Mouse (Mus musculus) layer of hippocampus, adult 11-12 months (tissue): ENCODE data around the gene Chst3.
"Not testable (repeated sequence)": the region's sequence is repeated elsewhere in the genome, so short reads cannot be mapped to it uniquely, and the experiment has no call there.

Source experiments
- DNase-seq: peaks from one replicate; pipeline ENCODE4 v3.0.0; 2022; ENCODE audit warnings: low spot score

Chst3 gene

DNA sequence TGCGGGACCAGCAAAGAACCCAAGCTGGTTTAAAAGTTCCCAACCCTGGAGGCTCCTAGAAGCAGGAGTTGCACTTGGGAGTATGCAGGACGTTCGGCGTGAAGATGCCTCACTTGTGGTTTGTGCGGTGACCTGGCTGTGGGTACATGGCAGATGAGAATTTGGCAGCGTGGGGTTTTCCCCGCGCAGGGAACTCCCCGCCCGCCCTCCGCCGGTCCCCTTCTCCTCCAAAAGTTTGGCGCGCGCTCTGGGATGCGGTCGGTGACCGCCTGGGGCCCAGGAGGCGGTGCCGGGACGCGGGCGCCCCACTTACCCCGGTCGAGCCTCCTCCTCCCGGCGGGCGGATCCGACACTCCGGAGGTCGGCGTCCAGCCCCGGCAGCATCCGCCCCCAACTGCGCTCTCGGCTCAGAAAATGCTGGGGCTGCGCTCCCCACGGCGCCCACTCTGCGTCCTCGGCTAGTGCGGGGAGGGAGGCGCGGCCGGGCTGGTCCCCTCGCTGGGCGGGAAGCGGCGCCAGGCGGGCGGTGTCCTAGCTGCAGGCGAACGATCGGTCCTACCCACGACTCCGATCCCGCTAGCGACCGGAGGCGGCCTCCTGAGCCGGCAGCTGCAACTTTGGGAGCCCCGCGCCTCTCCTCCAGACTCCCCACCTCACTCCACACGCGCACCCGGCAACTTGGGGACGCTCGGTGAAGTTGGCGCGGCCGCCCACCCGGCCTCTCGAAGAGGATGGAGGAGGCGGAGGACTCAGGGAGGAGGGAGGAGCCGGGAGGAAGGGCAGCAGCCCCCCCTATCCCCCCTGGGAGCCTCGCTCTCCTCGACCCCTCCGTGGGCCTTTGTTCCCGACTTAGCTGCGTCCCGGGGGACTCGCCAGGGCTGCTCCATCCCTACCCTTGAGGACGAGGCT lies at the start of gene Chst3:
Chst3 (minus strand) TSS at position 670 of the 909 bp plus-strand sequence.
- DNase-seq = no peak

DNA sequence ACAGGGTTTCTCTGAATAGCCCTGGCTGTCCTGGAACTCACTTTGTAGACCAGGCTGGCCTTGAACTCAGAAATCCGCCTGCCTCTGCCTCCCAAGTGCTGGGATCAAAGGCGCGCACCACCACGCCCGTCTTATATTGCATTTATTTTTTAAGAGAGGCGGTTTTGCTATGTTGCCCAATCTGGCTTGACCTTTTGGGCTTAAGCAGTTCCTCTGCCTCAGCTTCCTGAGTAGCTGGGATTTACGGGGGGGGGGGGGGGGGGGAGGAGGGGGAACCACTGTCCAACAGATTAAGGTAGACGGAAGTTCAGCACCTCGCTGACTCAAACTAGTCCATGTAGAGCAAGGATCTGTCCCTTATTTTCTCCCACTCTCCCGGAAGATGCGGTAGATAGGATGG lies 49.7 kb upstream of the Chst3 start:
- no peak for DNase-seq

GRCm38 (mm10) chr10:60266842-60267401 lies 47.9 kb upstream of the Chst3 start:
- DNase-seq = no peak

DNA sequence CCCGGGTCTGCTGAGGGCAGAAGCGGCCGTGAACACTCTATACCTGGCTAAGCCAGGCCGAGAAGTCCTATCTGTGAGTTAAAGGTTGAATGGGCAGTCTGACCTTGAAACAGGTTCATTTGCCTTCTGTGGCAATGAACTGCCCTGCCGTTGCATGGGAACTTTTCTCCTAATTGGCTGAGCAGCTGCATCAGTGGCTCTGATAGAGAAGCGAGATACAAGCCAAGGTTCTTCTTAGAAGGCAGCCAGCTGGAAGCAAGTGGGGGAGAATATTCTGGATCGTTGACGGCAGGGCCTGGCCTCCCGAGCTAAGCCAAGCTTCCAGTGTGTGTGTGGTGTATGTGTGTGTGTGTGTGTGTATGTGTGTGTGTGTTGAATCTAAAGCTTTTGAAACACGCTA lies 46.2 kb upstream of the Chst3 start:
- no peak for DNase-seq

GRCm38 (mm10) chr10:60263351-60263750 lies 44.3 kb upstream of the Chst3 start:
- no peak for DNase-seq

- peak; percentile 90 for DNase-seq
Observed at GRCm38 (mm10) chr10:60262386-60262785, 43.3 kb upstream of the Chst3 start.

GRCm38 (mm10) chr10:60261530-60261929 lies 42.5 kb upstream of the Chst3 start:
- DNase-seq = no peak

GRCm38 (mm10) chr10:60260557-60261294 lies 41.7 kb upstream of the Chst3 start:
- DNase-seq = no peak

- no peak for DNase-seq
Observed at GRCm38 (mm10) chr10:60257261-60257825, 38.3 kb upstream of the Chst3 start.

- no peak for DNase-seq
Observed at GRCm38 (mm10) chr10:60256088-60256487, 37.0 kb upstream of the Chst3 start.

- no peak for DNase-seq
Observed at GRCm38 (mm10) chr10:60252606-60253005, 33.5 kb upstream of the Chst3 start.

DNA sequence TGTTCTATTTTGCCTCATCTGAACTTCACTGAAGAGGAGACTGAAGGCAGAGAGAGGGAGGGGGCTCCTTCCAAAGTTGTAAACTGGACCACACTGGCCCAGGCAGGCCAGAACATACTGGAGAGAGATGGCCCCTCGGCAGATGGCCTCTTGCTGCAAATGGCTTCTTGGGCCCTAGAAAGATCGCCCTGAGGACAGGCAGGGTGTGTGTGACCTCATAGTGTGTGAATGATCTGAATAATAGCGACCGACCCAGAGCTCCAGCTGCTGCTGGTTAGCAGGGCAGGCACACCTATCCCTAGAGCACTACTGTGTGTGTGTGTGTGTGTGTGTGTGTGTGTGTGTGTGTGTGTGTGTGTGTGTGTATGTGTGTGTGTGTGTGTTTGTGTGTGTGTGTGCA lies 33.1 kb upstream of the Chst3 start:
- no peak for DNase-seq

DNA sequence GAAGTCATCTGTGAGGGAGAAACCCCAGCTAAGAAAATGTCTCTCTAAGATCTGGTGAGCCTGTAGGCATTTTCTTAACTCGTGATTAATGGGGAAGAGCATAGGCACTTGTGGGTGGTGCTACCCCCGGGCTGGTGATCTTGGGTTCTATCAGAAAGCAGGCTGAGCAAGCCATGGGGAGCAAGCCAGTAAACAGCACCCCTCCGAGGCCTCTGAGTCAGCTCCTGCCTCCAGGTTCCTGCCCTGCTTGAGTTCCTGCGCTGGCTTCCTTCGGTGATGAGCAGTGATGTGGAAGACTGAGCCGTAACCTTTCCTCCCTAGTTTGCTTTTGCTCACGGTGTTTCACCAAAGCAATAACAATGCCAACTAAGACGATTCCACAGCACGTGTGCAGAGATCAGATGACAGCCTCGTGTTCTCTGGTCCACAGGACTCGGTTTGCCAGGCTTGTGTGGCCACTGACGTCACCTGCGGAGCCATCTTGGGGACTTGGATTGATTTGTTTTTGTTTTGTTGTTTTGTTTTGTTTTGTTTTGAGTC lies 31.4 kb upstream of the Chst3 start:
- DNase-seq = no peak

DNA sequence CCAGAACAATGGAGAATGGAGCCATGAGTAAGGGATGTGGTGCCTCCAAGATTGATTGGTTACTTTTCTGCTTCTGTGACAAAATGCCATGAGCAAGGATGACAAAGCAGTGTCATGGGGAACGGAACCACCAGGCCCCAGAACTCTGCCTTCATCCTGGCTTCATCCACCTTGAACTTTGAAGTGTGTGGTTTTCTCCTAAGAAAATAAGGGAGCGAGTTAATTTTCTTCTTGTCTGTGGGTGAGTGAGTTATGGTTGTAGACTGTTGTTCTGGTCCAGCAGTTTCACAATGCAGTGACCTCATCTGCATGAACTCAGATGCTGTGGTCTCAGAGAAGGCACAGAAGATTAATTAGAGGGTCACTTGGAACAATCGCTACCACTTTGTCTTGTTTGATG lies 29.3 kb upstream of the Chst3 start:
- DNase-seq = not testable (repeated sequence)

DNA sequence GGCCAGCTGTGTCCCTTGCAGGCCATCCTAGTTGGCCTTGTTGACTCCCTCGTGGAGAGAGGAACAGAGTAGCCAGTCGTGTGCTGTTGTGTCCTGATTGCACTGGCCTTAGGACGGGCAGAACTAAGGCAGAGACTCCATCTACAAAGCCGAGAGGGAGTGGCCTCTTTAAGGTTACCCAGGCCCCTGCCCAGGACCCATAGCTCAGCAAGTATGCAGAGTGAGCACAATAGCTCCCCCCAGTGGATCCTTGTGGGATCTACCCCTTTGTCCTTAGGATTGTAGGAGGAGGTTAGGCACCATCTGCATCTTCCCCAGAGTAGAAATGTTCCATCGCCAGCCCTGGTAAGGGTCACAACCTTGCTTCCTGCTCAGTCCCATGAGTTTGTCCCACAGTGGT lies 27.5 kb upstream of the Chst3 start:
- DNase-seq = peak; percentile 81

DNA sequence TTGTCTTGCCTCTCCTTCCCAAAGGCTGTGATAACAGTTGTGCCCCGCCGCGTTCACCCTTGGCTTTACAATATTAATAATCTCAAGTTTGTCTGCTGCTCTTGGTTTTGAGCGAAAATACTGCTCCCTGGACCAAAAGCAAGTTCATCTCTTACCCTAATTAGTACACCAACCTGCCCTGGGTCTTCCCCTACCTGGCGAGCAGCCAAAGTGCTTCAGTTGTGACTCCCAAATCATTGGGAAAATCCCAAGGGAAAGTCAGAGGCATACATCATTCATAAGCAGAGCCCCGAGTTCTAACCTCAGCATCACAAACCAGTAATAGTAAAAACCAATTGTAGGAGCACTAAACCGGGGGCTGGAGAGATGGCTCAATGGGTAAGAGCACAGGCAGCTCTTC lies 26.6 kb upstream of the Chst3 start:
- no peak for DNase-seq

- peak; percentile 96 for DNase-seq
Observed at GRCm38 (mm10) chr10:60245041-60245440, 26.0 kb upstream of the Chst3 start.

DNA sequence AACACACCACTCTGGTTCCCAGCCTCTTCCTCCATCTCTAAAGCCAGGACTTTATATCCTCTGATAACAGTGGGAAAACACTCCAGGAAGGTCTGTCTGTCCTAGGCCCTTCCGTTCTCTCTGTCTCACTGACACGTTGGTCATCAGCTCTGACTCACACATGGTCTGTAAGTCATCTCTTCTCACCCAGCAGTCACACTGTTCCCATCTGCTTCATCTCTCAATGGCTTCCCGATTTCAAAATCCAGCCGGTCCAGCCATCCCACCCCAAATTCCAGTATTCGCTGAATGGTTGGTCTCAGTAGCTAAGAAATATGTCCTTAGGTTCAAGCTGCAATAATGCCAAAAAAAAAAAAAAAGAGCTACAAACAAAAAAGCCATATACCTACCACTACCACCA lies 24.9 kb upstream of the Chst3 start:
- no peak for DNase-seq

DNA sequence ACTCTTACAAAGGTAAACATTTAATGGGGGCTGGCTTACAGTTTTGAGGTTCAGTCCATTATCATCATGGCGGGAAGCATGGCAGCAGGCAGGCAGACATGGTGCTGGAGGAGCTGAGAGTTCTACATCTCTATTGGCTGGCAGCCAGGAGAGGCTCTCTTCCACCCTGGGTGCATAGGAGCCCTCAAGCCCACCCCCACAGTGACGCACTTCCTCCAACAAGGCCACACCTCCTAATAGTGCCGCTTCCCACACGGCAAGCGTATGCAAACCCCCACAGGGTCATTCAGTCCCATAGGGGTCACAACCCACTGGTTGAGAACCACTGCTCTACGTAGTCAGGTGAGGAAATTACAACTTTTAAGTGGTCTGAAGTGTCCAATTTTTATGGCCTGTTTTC lies 21.4 kb upstream of the Chst3 start:
- no peak for DNase-seq

DNA sequence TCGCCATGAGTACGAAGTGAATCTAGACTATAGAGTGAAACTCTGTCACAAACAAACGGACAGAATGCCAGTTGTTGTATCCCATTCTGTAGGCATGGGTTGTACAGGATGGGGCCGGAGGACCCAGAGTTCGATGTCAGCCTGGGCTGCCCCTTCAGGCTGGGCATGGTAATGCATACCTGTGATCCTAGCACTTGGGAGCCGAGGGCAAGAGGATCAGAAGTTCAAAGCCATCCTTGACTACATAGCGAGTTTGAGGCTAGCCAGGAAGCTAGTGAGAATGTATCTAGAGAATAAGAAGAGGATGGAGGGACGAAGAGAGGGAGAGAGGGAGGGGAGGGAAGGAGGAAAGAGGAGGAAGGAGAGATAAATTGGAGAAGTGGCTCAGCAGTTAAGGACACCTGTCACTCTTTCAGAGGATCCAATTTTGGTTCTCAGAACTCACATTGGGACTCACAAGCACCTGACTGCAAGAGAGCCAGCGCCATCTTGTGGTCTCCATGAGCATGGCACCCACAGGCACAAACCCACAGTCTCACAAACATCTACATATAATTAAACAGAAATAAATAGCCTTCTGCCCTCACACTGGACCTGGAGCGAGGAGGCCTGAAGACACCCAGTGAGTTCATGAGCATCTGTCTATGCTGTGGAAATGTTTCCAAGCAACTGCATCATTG lies 18.6 kb upstream of the Chst3 start:
- DNase-seq = peak; percentile 65

DNA sequence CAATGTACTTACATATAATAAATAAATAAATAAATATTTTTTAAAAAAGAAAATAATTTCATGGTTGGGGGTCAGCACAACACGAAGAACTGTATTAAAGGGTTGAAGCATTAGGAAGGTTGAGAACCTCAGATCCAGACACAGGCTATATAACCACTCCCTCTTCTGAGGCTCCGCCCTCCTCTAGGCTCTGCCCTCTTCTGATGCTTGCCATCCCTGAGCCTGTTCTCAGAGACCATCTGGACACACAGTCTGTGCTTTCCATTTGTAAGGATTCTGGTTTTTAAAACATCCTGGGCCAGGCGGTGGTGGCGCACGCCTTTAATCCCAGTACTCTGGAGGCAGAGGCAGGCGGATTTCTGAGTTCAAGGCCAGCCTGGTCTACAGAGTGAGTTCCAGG lies 16.8 kb upstream of the Chst3 start:
- DNase-seq = not testable (repeated sequence)

- no peak for DNase-seq
Observed at GRCm38 (mm10) chr10:60234006-60234405, 14.9 kb upstream of the Chst3 start.
